ENCODE assay signal across 8 mouse cellular contexts in the genomic region with DNA sequence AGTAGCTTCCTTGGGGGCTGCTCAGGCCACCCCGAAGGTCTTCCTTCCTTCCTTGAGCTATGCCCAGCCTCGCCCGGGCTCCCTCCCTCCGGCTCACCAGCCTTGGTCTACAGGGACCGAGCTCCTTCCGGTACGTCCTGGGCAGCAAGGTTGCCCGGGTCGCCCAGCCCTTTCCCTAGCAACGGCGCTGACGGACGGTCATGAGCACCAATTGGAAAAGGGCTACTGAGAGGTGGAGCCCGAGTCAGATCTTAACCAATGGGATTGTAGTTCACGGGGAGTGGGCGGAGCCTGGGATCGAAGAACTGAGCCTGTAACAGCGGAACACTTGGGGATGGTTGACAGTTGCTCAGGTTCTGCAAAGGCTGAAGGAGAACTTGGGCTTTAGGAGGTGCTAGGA. TPM values are rescaled to one million over a fixed set of nuclear protein-coding genes. Genes with fewer than 3 reads are reported as not detected.
DNase-seq lines count a peak whose midpoint lies in the region; ATAC-seq lines count a peak whose summit lies in the region.

A gene (minus strand): TSS at position 154 of the 400 bp plus-strand sequence.

- peak within 1 kb of the TSS; percentile 93 for H3K4me2 ChIP-seq in lung, embryonic 16.5 days (ENCODE audit: low read depth, low read length)

- ATAC-seq in hematopoietic stem cell, adult 5-6 weeks (replicated peaks in 1 of 2; ENCODE audit: insufficient read depth in 1 of 2, low FRiP score in 2 of 2, low TSS enrichment in 1 of 2, low read depth in 1 of 2, poor library complexity in 2 of 2, severe bottlenecking in 2 of 2), result peak; percentile 94 to 95
- peak; percentile 97 for ATAC-seq in lung, embryonic 16.5 days (ENCODE audit: low read depth)

- H3K4me3 ChIP-seq in lung, embryonic 16.5 days (ENCODE audit: low read length), result peak within 1 kb of the TSS; percentile 65

- H3K27ac ChIP-seq in lung, embryonic 16.5 days (ENCODE audit: low read length), result peak within 1 kb of the TSS; percentile 85

- H3K9ac ChIP-seq in lung, embryonic 16.5 days (ENCODE audit: low read length), result peak within 1 kb of the TSS; percentile 86

- peaks cover 24% of the 10 kb centered on the region for H3K4me1 ChIP-seq in lung, embryonic 16.5 days (replicated peaks; ENCODE audit: control insufficient read depth, insufficient read depth, low read length)

- H3K9me3 ChIP-seq in lung, embryonic 16.5 days (ENCODE audit: control insufficient read depth, low read length), result no peaks in the 10 kb centered on the region

- DNase-seq in MEL-GATA-1-ER (ENCODE audit: extremely low read depth, low read depth), result peak; percentile 95
- DNase-seq in cerebellum, adult 8-10 months, result peak; percentile 99
- peak; percentile 99 for DNase-seq in forelimb bud, embryonic 11.5 days (ENCODE audit: low read depth, low spot score)
- peak; percentile 99 for DNase-seq in layer of hippocampus, adult 9-10 months (ENCODE audit: low spot score)
- peak; percentile 100 for DNase-seq in ovary, postnatal 10 days (ENCODE audit: low spot score)
- DNase-seq in thymus, postnatal 10 days (ENCODE audit: low spot score in 2 of 2), result peak; percentile 98

- under 1% methylated on average over 18 of the region's 18 CpGs for WGBS in lung, embryonic 16.5 days

- no peaks in the 10 kb centered on the region for H3K36me3 ChIP-seq in lung, embryonic 16.5 days (ENCODE audit: control insufficient read depth, insufficient read depth, low read length)

- no peaks in the 10 kb centered on the region for H3K27me3 ChIP-seq in lung, embryonic 16.5 days (ENCODE audit: control insufficient read depth, insufficient read depth, low read depth, low read length)

RNA-seq across cellular contexts. Expression of the gene that starts here (rescaled TPM):
- total RNA-seq in hematopoietic stem cell, adult 5-6 weeks (2017), result 7.9 and 14.4 TPM in 2 replicates
- 13.9 and 15.3 TPM in 2 replicates for polyA plus RNA-seq in lung, embryonic 16.5 days (2015; fragmentation: Nextera tagmentation; extraction: Ambion mirVana)

Comparison
In these comparisons a context has a peak if more than half of its experiments do, and no peak if none do; other contexts are left out.
1. Peak in every context shown above with its lines: DNase-seq, ATAC-seq, H3K4me3 ChIP-seq and H3K27ac ChIP-seq.